Mouse (Mus musculus) inflammation-experienced regulatory T-cells, adult 6 months (primary cell): Measurements from ENCODE around the gene Cts8. TPM values are rescaled to one million over a fixed set of nuclear protein-coding genes. Genes with fewer than 3 reads are reported as not detected.

Experiments used
- ATAC-seq: one replicate; pipeline ENCODE4 v1.8.0; 2017
- polyA plus RNA-seq, 3 experiments: library from polyadenylated mRNA; unstranded; fragments of 100-300 nt; shearing (Covaris generic); gene quantifications; one replicate each; pipeline ENCODE4 v1.2.1; 2017

Gene Cts8
- under 1 TPM in 1 of 3 experiments, not detected in 2; 0.13 TPM for polyA plus RNA-seq

DNA sequence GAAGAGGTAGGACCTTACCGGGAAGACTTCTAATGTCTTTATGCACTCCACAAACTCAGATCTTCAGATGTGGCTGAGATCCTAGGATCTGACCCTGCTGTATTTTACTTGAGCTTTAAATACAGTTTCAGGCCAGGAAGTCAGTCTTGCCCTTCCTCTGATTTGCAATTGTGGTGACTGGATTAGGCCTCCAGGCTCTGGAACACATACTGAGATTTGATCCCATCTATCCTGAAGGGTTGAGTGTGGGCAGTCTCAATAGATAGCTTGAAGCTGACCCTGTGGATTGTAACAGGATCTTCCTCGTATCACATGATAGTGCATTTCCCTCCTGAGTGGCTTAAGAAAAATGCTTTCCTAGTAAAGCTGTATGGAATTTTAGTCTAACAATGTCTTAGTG, at the start of gene Cts8:
Gene Cts8, minus strand, starts transcription at position 101 of the 400 bp plus-strand sequence.
- ATAC-seq: no peak

DNA sequence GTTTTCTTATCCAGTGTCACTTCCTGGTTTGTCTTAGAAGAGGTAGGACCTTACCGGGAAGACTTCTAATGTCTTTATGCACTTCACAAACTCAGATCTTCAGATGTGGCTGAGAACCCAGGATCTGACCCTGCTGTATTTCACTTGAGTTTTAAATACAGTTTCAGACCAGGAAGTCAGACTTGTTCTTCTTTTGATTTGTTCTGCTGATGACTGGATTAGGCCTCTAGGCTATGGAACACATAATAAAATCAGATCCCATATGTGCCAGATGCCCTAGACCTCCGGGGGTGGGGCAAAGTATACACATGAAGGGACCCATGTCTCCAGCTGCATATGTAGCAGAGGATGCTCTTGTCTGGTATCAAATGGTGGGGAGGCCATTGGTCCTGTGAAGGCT, 33.6 kb upstream of the Cts8 start, which contains the start of gene Gm49398:
Gene Gm49398, minus strand, starts transcription at position 101 of the 400 bp plus-strand sequence.
- ATAC-seq: no peak

DNA sequence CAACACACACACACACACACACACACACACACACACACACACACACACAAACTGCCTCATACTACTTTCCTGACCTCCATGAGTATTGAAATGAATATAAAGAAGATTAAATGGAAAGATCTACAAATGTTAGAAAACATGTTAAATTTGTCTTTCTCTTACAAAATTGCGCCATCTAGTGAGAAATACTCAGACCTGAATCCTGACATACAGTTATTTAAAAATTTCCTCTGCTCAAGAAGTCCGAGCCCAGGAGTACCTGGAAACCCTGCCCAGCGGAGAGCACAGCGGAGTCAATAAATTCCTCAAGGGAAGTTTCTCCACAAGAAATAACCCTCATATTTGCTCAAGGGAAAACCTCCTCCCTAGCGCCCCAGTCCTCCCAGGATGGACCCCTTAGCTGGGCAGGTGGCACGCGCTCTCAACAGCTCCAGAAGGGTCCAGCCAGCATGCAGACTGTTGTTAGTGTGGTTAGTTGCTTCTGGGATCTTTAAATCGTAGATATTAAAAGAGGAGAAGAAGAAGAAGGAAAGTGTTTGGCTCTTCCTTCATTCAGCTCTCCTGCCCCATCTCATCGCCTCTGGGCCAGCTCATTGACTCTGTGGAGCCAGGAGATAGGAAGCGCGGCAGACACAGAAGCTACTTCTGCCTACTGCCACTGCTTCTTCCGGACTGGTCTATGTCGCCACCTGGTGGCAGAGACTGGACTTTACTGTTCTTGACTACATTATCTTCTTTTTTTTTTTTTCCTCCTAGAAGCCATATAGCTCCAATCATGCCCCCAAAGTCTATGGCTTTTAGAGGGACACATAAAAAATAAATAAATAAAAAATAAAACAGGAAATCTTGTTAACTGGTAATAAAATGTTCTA, 13.8 kb downstream of the Cts8 start:
- peak; percentile 67 for ATAC-seq

DNA sequence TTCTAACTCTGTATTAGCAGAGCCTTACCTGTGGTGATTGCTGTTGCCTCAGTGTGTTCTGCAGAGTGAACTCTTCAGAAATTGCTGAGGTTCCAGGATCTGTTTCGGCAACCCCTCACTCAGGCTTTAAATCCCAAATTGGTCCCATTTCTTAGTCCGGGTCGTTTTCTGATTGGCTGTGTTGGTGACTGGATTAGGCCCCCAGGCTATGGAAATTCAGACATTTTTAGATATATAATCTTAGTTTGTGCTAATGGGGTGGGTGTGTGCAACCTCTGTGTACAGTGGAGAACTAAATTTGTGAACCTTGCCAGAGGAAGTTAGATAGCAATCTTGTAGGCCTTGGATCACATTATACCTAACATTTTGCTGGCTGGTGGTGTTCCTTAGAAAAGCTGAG, 51.8 kb downstream of the Cts8 start, which contains the start of gene Cts6:
Gene Cts6, minus strand, starts transcription at position 101 of the 400 bp plus-strand sequence.
- no peak for ATAC-seq

Other genes with a start within 250 kb of the Cts8 start
- gene Ctsj, start 249.4 kb downstream of the Cts8 start, polyA plus RNA-seq: not detected
- not detected for gene Ctsq, start 214.7 kb downstream of the Cts8 start, polyA plus RNA-seq
- under 1 TPM in 1 of 3 experiments, not detected in 2; 0.32 TPM for gene Ctsr, start 91.1 kb downstream of the Cts8 start, polyA plus RNA-seq
- under 1 TPM in 1 of 3 experiments, not detected in 2; 0.24 TPM for gene Cts6, start 51.9 kb downstream of the Cts8 start, polyA plus RNA-seq
- gene Gm49398, start 33.5 kb upstream of the Cts8 start, polyA plus RNA-seq: not detected
- not detected for gene Cts7, start 102.8 kb upstream of the Cts8 start, polyA plus RNA-seq